Mouse (Mus musculus) yolk sac, embryonic 10.5 days (tissue): Measurements from ENCODE around the gene S1pr4.

Source experiments
- DNase-seq: peaks from one replicate; pipeline ENCODE4 v3.0.0-alpha.2; 2017; ENCODE audit warnings: low spot score

The S1pr4 gene

GRCm38 (mm10) chr10:81500032-81500431 is at the start of gene S1pr4:
Gene S1pr4 (minus strand): TSS chr10:81500132.
- DNase-seq, result no peak

- DNase-seq, result no peak
Measured at GRCm38 (mm10) chr10:81548944-81549343, 49.0 kb upstream of the S1pr4 start.

- DNase-seq, result no peak
Measured at GRCm38 (mm10) chr10:81546788-81547571, 47.0 kb upstream of the S1pr4 start.

GRCm38 (mm10) chr10:81546332-81546731 is 46.4 kb upstream of the S1pr4 start:
- DNase-seq, result peak; percentile 80

GRCm38 (mm10) chr10:81545161-81545747 is 45.3 kb upstream of the S1pr4 start, which contains the start of gene Gna11:
Gene Gna11 (minus strand): TSS chr10:81545190.
- peak; percentile 99 for DNase-seq

- DNase-seq, result no peak
Measured at GRCm38 (mm10) chr10:81544296-81545160, 44.6 kb upstream of the S1pr4 start.

GRCm38 (mm10) chr10:81543633-81544032 is 43.7 kb upstream of the S1pr4 start:
- DNase-seq, result no peak

- DNase-seq, result no peak
Measured at GRCm38 (mm10) chr10:81542727-81543460, 43.0 kb upstream of the S1pr4 start.

GRCm38 (mm10) chr10:81541803-81542202 is 41.9 kb upstream of the S1pr4 start:
- no peak for DNase-seq

GRCm38 (mm10) chr10:81541363-81541762 is 41.4 kb upstream of the S1pr4 start:
- DNase-seq, result no peak

GRCm38 (mm10) chr10:81538321-81539048 is 38.6 kb upstream of the S1pr4 start:
- DNase-seq, result no peak

GRCm38 (mm10) chr10:81537429-81537828 is 37.5 kb upstream of the S1pr4 start:
- DNase-seq, result no peak

GRCm38 (mm10) chr10:81536734-81537133 is 36.8 kb upstream of the S1pr4 start:
- DNase-seq, result no peak

- no peak for DNase-seq
Measured at GRCm38 (mm10) chr10:81534826-81535225, 34.9 kb upstream of the S1pr4 start.

GRCm38 (mm10) chr10:81526779-81527178 is 26.8 kb upstream of the S1pr4 start:
- DNase-seq, result peak; percentile 60

GRCm38 (mm10) chr10:81525017-81525694 is 25.2 kb upstream of the S1pr4 start:
- no peak for DNase-seq

GRCm38 (mm10) chr10:81524051-81524605 is 24.2 kb upstream of the S1pr4 start, which contains the start of gene Gna15:
Gene Gna15 (minus strand): TSS chr10:81524225.
- DNase-seq, result no peak

- no peak for DNase-seq
Measured at GRCm38 (mm10) chr10:81523570-81523969, 23.6 kb upstream of the S1pr4 start.

GRCm38 (mm10) chr10:81523142-81523541 is 23.2 kb upstream of the S1pr4 start:
- DNase-seq, result no peak

GRCm38 (mm10) chr10:81519978-81520365 is 20.0 kb upstream of the S1pr4 start:
- no peak for DNase-seq
